10 mouse cellular contexts compared by ENCODE assay signal in the genomic region with DNA sequence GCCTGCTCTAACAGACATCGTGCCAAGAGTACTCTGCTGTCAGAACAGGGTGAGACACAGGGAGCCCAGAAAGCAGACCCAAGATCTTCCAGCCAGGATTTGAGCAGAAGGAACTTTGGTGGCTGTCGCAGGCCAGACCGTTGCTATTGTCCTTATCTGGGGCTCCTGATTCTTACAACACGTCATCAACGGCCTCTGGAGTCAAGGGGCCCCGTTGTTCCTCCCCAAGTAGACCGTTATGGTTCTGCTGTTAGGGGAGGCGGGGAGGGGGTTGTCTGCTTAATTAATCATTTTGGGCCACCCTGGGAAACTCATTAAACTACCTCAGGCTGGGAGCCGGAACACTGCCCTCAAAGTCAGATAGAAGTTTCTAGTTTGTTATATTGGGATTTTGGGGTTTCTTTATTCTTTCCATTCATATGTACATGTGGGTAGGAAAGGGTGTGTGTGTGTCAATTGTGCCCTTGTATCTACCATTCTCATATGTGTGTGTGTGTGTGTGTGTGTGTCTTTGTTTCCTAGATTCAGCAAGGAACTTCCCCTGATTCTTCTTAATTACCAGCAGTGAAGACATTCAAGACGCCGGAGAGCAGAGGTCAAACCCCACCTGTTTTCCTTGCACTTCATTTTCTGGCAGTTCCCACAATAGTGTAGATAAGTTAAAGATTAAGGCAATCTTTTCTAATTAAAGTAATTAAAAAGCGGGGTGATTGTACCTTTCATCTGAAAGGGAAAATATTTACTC.
DNase-seq lines count a peak whose midpoint lies in the region; ATAC-seq and TF ChIP-seq lines count a peak whose summit lies in the region.
"Had no signal": no experiment of that assay in that cellular context is flagged by ENCODE, and none has a peak within 500 bp of the region (broad histone marks: within the 10 kb centered on the region; RNA-seq: fewer than 3 reads in every experiment).

No protein-coding gene starts in this region.

- no peak overlapping the region; the same call in 1 of the 2 replicates for H3K4me2 ChIP-seq in intestine, embryonic 15.5 days (replicated peaks)
- peak overlapping the region; percentile 62 for H3K4me2 ChIP-seq in liver, embryonic 11.5 days

- H3K4me3 ChIP-seq in gastrocnemius, adult 2 months: no peak overlapping the region
- no peak overlapping the region for H3K4me3 ChIP-seq in intestine, embryonic 15.5 days (replicated peaks)
- peak overlapping the region; percentile 33 for H3K4me3 ChIP-seq in liver, embryonic 11.5 days (ENCODE audit: low read depth, low read length)

- no peak for DNase-seq in gastrocnemius, adult 2 months
- no peak for DNase-seq in gastrocnemius, postnatal 14 days
- peak; percentile 62 for DNase-seq in liver, embryonic 11.5 days (ENCODE audit: low spot score)
- DNase-seq in ovary, adult 18-20 months (ENCODE audit: low spot score): no peak
- no peak for DNase-seq in layer of hippocampus, postnatal 10 days (ENCODE audit: low spot score in 2 of 2)
- no peak for DNase-seq in adrenal gland, postnatal 4 days (ENCODE audit: low spot score in 2 of 2)
- DNase-seq: adrenal gland, postnatal 25 days had no signal

- intact Hi-C loops in gastrocnemius, adult 2 months (cut with DNase I): loop anchor here (5.0 kb wide), 1 partner anchor 40 kb away; no protein-coding TSS in a partner anchor
- intact Hi-C loops in gastrocnemius, postnatal 14 days (cut with DNase I; ENCODE audit: low total_unique reads): no loop called here

- peak overlapping the region; percentile 93 for H3K27ac ChIP-seq in gastrocnemius, adult 2 months
- peak overlapping the region; percentile 91 for H3K27ac ChIP-seq in intestine, embryonic 15.5 days
- peak overlapping the region; percentile 85 for H3K27ac ChIP-seq in liver, embryonic 11.5 days (ENCODE audit: low read depth, low read length)
- H3K27ac ChIP-seq: macrophage had no signal

- no peaks in the 10 kb centered on the region for H3K9me3 ChIP-seq in intestine, embryonic 15.5 days
- no peaks in the 10 kb centered on the region for H3K9me3 ChIP-seq in liver, embryonic 11.5 days (ENCODE audit: control insufficient read depth, low read length)

- peaks cover 84% of the 10 kb centered on the region for H3K4me1 ChIP-seq in intestine, embryonic 15.5 days (replicated peaks)
- H3K4me1 ChIP-seq in liver, embryonic 11.5 days (replicated peaks; ENCODE audit: control insufficient read depth, insufficient read depth, low read length): peaks cover 66% of the 10 kb centered on the region

- peak; percentile 65 for ATAC-seq in common myeloid progenitor, adult 5-6 weeks (replicated peaks; ENCODE audit: low read depth, poor library complexity, severe bottlenecking)
- no peak for ATAC-seq in intestine, embryonic 15.5 days
- peak; percentile 81 for ATAC-seq in liver, embryonic 11.5 days (replicated peaks; ENCODE audit: low FRiP score)

- H3K27me3 ChIP-seq in intestine, embryonic 15.5 days (replicated peaks): no peaks in the 10 kb centered on the region
- no peaks in the 10 kb centered on the region for H3K27me3 ChIP-seq in liver, embryonic 11.5 days (replicated peaks; ENCODE audit: control insufficient read depth, insufficient read depth, low read length)

- TF ChIP-seq CTCF in gastrocnemius, adult 2 months (IDR thresholded peaks at IDR 0.05): no peak

- H3K36me3 ChIP-seq in intestine, embryonic 15.5 days: no peaks in the 10 kb centered on the region
- no peaks in the 10 kb centered on the region for H3K36me3 ChIP-seq in liver, embryonic 11.5 days (ENCODE audit: control insufficient read depth, insufficient read depth, low read length)

- no peak overlapping the region for H3K9ac ChIP-seq in intestine, embryonic 15.5 days
- H3K9ac ChIP-seq in liver, embryonic 11.5 days (ENCODE audit: low read depth, low read length): peak overlapping the region; percentile 61

- WGBS in intestine, embryonic 15.5 days: 31% methylated on average over 12 of the region's 12 CpGs
- WGBS in liver, embryonic 11.5 days: 20% methylated on average over 12 of the region's 12 CpGs
